Mouse (Mus musculus): Measurements from ENCODE around the gene Fpr3.

- TF ChIP-seq CTCF (IDR thresholded peaks at IDR 0.05; ENCODE audit: borderline replicate concordance, control insufficient read depth, extremely low read depth, insufficient read depth, low read length, poor library complexity) (no peak), POLR2A (IDR thresholded peaks at IDR 0.05; ENCODE audit: control insufficient read depth, extremely low read depth, insufficient read depth, low read length, poor library complexity) (no peak)
Observed at GRCm38 (mm10) chr17:17839276-17839675, 48.4 kb upstream of the Fpr3 start.

Data from thymus, adult 2 months (tissue).